Mouse (Mus musculus) liver, embryonic 14.5 days (tissue): ENCODE measurements around the gene 4930470P17Rik. TPM values are rescaled to one million over a fixed set of nuclear protein-coding genes. Genes with fewer than 3 reads are reported as not detected.

ENCODE experiments used
- ATAC-seq: fragments of 200-750 bp; cut with Nextera tagmentation; 2 replicates; pipeline ENCODE4 v1.8.0; 2017; ENCODE audit warnings: moderate number of reproducible peaks, mild to moderate bottlenecking, moderate library complexity; ENCODE audit not compliant: insufficient read depth
- DNase-seq, 3 experiments: peaks; one replicate each; pipeline ENCODE4 v3.0.0-alpha.2; 2012 to 2013; ENCODE audit warnings: low read depth in 3 of 3, low spot score in 3 of 3
- H3K27ac ChIP-seq: fragments of 300-500 bp; sonication (generic); 2 replicates; pipeline ENCODE4 v1.5.1; 2014; ENCODE audit warnings: moderate library complexity, mild to moderate bottlenecking, control low read depth, inconsistent platforms
- H3K27me3 ChIP-seq: fragments of 300-500 bp; sonication (generic); 2 replicates; pipeline ENCODE4 v1.6.1; 2014; ENCODE audit warnings: mild to moderate bottlenecking, low read length, moderate library complexity; ENCODE audit not compliant: control insufficient read depth, insufficient read depth
- H3K36me3 ChIP-seq: fragments of 300-500 bp; sonication (generic); replicated peaks from 2 replicates; pipeline ENCODE4 v1.6.1; 2014; ENCODE audit warnings: low read depth; ENCODE audit not compliant: control insufficient read depth, insufficient read depth
- H3K4me1 ChIP-seq, 2 experiments: fragments of 200-500 bp in 1 of 2; fragments of 300-500 bp in 1 of 2; sonication (generic) in 1 of 2; replicated peaks; 2 replicates each; pipeline ENCODE4 v1.6.1; 2012 to 2014; ENCODE audit warnings: antibody characterized with exemption in 1 of 2, inconsistent platforms in 1 of 2, low read length in 1 of 2; ENCODE audit not compliant: control insufficient read depth in 2 of 2, insufficient read depth in 2 of 2
- H3K4me2 ChIP-seq: fragments of 300-500 bp; sonication (generic); 2 replicates; pipeline ENCODE4 v1.6.1; 2014; ENCODE audit warnings: low read depth, mild to moderate bottlenecking, control low read depth, moderate library complexity
- H3K4me3 ChIP-seq, 2 experiments: fragments of 200-500 bp in 1 of 2; fragments of 300-500 bp in 1 of 2; sonication (generic) in 1 of 2; 2 replicates each; pipeline ENCODE4 v1.5.1; 2012 to 2014; ENCODE audit warnings: low read depth in 2 of 2, low read length in 2 of 2, mild to moderate bottlenecking in 2 of 2, control low read depth in 1 of 2, inconsistent platforms in 1 of 2, moderate library complexity in 1 of 2; ENCODE audit not compliant: insufficient read depth in 1 of 2
- H3K9ac ChIP-seq: fragments of 300-500 bp; sonication (generic); replicated peaks from 2 replicates; pipeline ENCODE4 v1.6.1; 2014; ENCODE audit warnings: mild to moderate bottlenecking, control low read depth, moderate library complexity
- H3K9me3 ChIP-seq: fragments of 300-500 bp; sonication (generic); 2 replicates; pipeline ENCODE4 v1.6.1; 2016; ENCODE audit warnings: low read length, mixed read lengths; ENCODE audit not compliant: control insufficient read depth
- CTCF ChIP-seq: IDR thresholded peaks from 2 replicates; pipeline ENCODE4 v1.5.1; 2016; ENCODE audit warnings: antibody characterized with exemption, low read depth, control low read depth
- EP300 ChIP-seq: IDR thresholded peaks from 2 replicates; pipeline ENCODE4 v1.6.1; 2016; ENCODE audit warnings: antibody characterized with exemption, low read depth
- WGBS: fragments of 180-500 bp; shearing (Covaris S2); extraction: QIAGEN DNeasy Blood & Tissue Kit; methylation state at CpG from one replicate; pipeline ENCODE4 v1.1.7; 2014; ENCODE audit not compliant: insufficient replicate concordance; 5-methylcytosine and 5-hydroxymethylcytosine counted together
- polyA plus RNA-seq, 2 experiments: library from polyadenylated mRNA; depleted of rRNA in 1 of 2; stranded (reverse) in 1 of 2; unstranded in 1 of 2; fragments of >200 nt; fragmentation: Nextera tagmentation in 1 of 2; extraction: Ambion mirVana in 1 of 2; gene quantifications; 2 replicates each; pipeline versions ENCODE4 v1.2.1 to v1.2.3; 2012 to 2014

The 4930470P17Rik gene
- polyA plus RNA-seq, 2 experiments = not detected

GRCm38 (mm10) chr2:170548046-170548445 lies 53.8 kb downstream of the 4930470P17Rik start:
- 54% methylated on average over 4 of the region's 4 CpGs for WGBS
- Histone ChIP-seq H3K4me2 (no peak overlapping the region), H3K27ac (no peak overlapping the region), H3K27me3 (no peaks in the 10 kb centered on the region), H3K36me3 (no peaks in the 10 kb centered on the region), H3K4me1 (no peaks in the 10 kb centered on the region; a peak in 1 of 4 replicates), H3K4me3 (no peak overlapping the region), H3K9ac (no peak overlapping the region), H3K9me3 (no peaks in the 10 kb centered on the region)
- TF ChIP-seq CTCF (no peak), EP300 (no peak)
- DNase-seq (no peak), ATAC-seq (no peak)

GRCm38 (mm10) chr2:170547526-170547925 lies 54.3 kb downstream of the 4930470P17Rik start:
- WGBS = 44% methylated on average over 6 of the region's 6 CpGs
- no peak overlapping the region for H3K4me3 ChIP-seq
- H3K9me3 ChIP-seq = no peaks in the 10 kb centered on the region
- H3K9ac ChIP-seq = no peak overlapping the region
- no peaks in the 10 kb centered on the region for H3K27me3 ChIP-seq
- no peak overlapping the region for H3K4me2 ChIP-seq
- no peak for DNase-seq
- no peaks in the 10 kb centered on the region; a peak in 1 of 4 replicates for H3K4me1 ChIP-seq
- no peak for ATAC-seq
- H3K27ac ChIP-seq = no peak overlapping the region
- no peaks in the 10 kb centered on the region for H3K36me3 ChIP-seq
- no peak for TF ChIP-seq EP300
- no peak for TF ChIP-seq CTCF

GRCm38 (mm10) chr2:170545745-170546144 lies 56.1 kb downstream of the 4930470P17Rik start:
- Histone ChIP-seq H3K4me1 (no peaks in the 10 kb centered on the region; a peak in 1 of 4 replicates), H3K9me3 (no peaks in the 10 kb centered on the region), H3K9ac (no peak overlapping the region), H3K36me3 (no peaks in the 10 kb centered on the region), H3K27ac (no peak overlapping the region), H3K4me3 (no peak overlapping the region), H3K4me2 (no peak overlapping the region), H3K27me3 (no peaks in the 10 kb centered on the region)
- ATAC-seq (no peak), DNase-seq (no peak)
- TF ChIP-seq EP300 = no peak
- 46% methylated on average over 4 of the region's 4 CpGs for WGBS

- 65% methylated on average over 7 of the region's 7 CpGs for WGBS
- Histone ChIP-seq H3K27ac (no peak overlapping the region), H3K9me3 (no peaks in the 10 kb centered on the region), H3K27me3 (no peaks in the 10 kb centered on the region), H3K4me2 (no peak overlapping the region), H3K9ac (no peak overlapping the region), H3K4me1 (no peaks in the 10 kb centered on the region; a peak in 1 of 4 replicates), H3K36me3 (no peaks in the 10 kb centered on the region), H3K4me3 (no peak overlapping the region)
- TF ChIP-seq CTCF (no peak), EP300 (no peak)
- DNase-seq (no peak), ATAC-seq (no peak)
Observed at GRCm38 (mm10) chr2:170544950-170545349, 56.9 kb downstream of the 4930470P17Rik start.

GRCm38 (mm10) chr2:170544159-170544558 lies 57.7 kb downstream of the 4930470P17Rik start:
- H3K4me3 ChIP-seq = no peak overlapping the region
- 59% methylated on average over 3 of the region's 3 CpGs for WGBS
- no peaks in the 10 kb centered on the region for H3K36me3 ChIP-seq
- no peaks in the 10 kb centered on the region for H3K9me3 ChIP-seq
- no peak overlapping the region for H3K27ac ChIP-seq
- H3K27me3 ChIP-seq = no peaks in the 10 kb centered on the region
- H3K4me2 ChIP-seq = no peak overlapping the region
- ATAC-seq = no peak
- TF ChIP-seq CTCF (no peak), EP300 (no peak)
- H3K4me1 ChIP-seq = no peaks in the 10 kb centered on the region; a peak in 1 of 4 replicates
- no peak for DNase-seq
- no peak overlapping the region for H3K9ac ChIP-seq
